Mouse (Mus musculus) kidney, embryonic 14.5 days (tissue): ENCODE results near the gene Cep295nl. TPM values are rescaled to one million over a fixed set of nuclear protein-coding genes. Genes with fewer than 3 reads are reported as not detected.

Source experiments
- ATAC-seq: fragments of 200-750 bp; cut with Nextera tagmentation; 2 replicates; pipeline ENCODE4 v1.8.0; 2017; ENCODE audit warnings: moderate number of reproducible peaks, mild to moderate bottlenecking, moderate TSS enrichment, moderate library complexity; ENCODE audit not compliant: low FRiP score, low TSS enrichment
- H3K27ac ChIP-seq: fragments of 300-500 bp; sonication (generic); 2 replicates; pipeline ENCODE4 v1.5.1; 2014; ENCODE audit warnings: low read depth, mild to moderate bottlenecking, low read length, moderate library complexity, mixed read lengths
- H3K27me3 ChIP-seq: fragments of 300-500 bp; sonication (generic); 2 replicates; pipeline ENCODE4 v1.6.1; 2014; ENCODE audit warnings: mild to moderate bottlenecking, low read length; ENCODE audit not compliant: control insufficient read depth, insufficient read depth
- H3K36me3 ChIP-seq: fragments of 300-500 bp; sonication (generic); 2 replicates; pipeline ENCODE4 v1.6.1; 2014; ENCODE audit warnings: low read length, mixed read lengths; ENCODE audit not compliant: control insufficient read depth, insufficient read depth
- H3K4me1 ChIP-seq: fragments of 300-500 bp; sonication (generic); 2 replicates; pipeline ENCODE4 v1.6.1; 2014; ENCODE audit warnings: low read length, mixed read lengths; ENCODE audit not compliant: control insufficient read depth, insufficient read depth
- H3K4me2 ChIP-seq: fragments of 300-500 bp; sonication (generic); replicated peaks from 2 replicates; pipeline ENCODE4 v1.6.1; 2014; ENCODE audit warnings: low read depth, mild to moderate bottlenecking, low read length
- H3K4me3 ChIP-seq: fragments of 300-500 bp; sonication (generic); 2 replicates; pipeline ENCODE4 v1.5.1; 2014; ENCODE audit warnings: mild to moderate bottlenecking, low read length
- H3K9ac ChIP-seq: fragments of 300-500 bp; sonication (generic); 2 replicates; pipeline ENCODE4 v1.6.1; 2014; ENCODE audit warnings: low read depth, mild to moderate bottlenecking, low read length, moderate library complexity
- H3K9me3 ChIP-seq: fragments of 300-500 bp; sonication (generic); 2 replicates; pipeline ENCODE4 v1.6.1; 2016; ENCODE audit warnings: low read length; ENCODE audit not compliant: control insufficient read depth
- WGBS: fragments of 180-500 bp; shearing (Covaris S2); extraction: QIAGEN DNeasy Blood & Tissue Kit; methylation state at CpG from one replicate; pipeline ENCODE4 v1.1.7; 2014; 5-methylcytosine and 5-hydroxymethylcytosine counted together
- polyA plus RNA-seq: library from polyadenylated mRNA; unstranded; fragments of >200 nt; fragmentation: Nextera tagmentation; extraction: Ambion mirVana; gene quantifications from 2 replicates; pipeline ENCODE4 v1.2.1, GENCODE M21; 2014

Gene Cep295nl
- polyA plus RNA-seq, 1 experiment from 2014 or later: 0.42 TPM

GRCm38 (mm10) chr11:118362971-118363518 is 20.7 kb upstream of the Cep295nl start:
- peak overlapping the region; percentile 25 for H3K4me2 ChIP-seq
- no peaks in the 10 kb centered on the region for H3K9me3 ChIP-seq
- no peaks in the 10 kb centered on the region for H3K36me3 ChIP-seq
- H3K9ac ChIP-seq: peak overlapping the region; percentile 44; the same call in 1 of the 2 replicates
- peak; percentile 91 for ATAC-seq
- WGBS: 1% methylated on average over 8 of the region's 8 CpGs
- H3K27me3 ChIP-seq: no peaks in the 10 kb centered on the region
- H3K4me3 ChIP-seq: no peak overlapping the region
- peak overlapping the region; percentile 89 for H3K27ac ChIP-seq
- peaks cover 37% of the 10 kb centered on the region for H3K4me1 ChIP-seq

- H3K9me3 ChIP-seq: no peaks in the 10 kb centered on the region
- ATAC-seq: no peak
- whole genome bisulfite sequencing: 19% methylated on average over 1 of the region's 1 CpGs
- H3K4me3 ChIP-seq: no peak overlapping the region
- H3K36me3 ChIP-seq: no peaks in the 10 kb centered on the region
- H3K27ac ChIP-seq: peak overlapping the region; percentile 89
- peak overlapping the region; percentile 25; the same call in 1 of the 2 replicates for H3K4me2 ChIP-seq
- peaks cover 37% of the 10 kb centered on the region for H3K4me1 ChIP-seq
- no peaks in the 10 kb centered on the region for H3K27me3 ChIP-seq
- peak overlapping the region; percentile 42; the same call in 1 of the 2 replicates for H3K9ac ChIP-seq
Observed at GRCm38 (mm10) chr11:118362501-118362900, 20.2 kb upstream of the Cep295nl start.

GRCm38 (mm10) chr11:118360907-118361341 is 18.6 kb upstream of the Cep295nl start:
- 45% methylated on average over 10 of the region's 10 CpGs for WGBS
- H3K9me3 ChIP-seq: no peaks in the 10 kb centered on the region
- no peaks in the 10 kb centered on the region for H3K36me3 ChIP-seq
- H3K4me1 ChIP-seq: peaks cover 37% of the 10 kb centered on the region
- no peak overlapping the region for H3K9ac ChIP-seq
- no peak for ATAC-seq
- no peaks in the 10 kb centered on the region for H3K27me3 ChIP-seq
- H3K4me2 ChIP-seq: no peak overlapping the region
- no peak overlapping the region for H3K4me3 ChIP-seq
- no peak overlapping the region for H3K27ac ChIP-seq

GRCm38 (mm10) chr11:118360491-118360890 is 18.2 kb upstream of the Cep295nl start:
- Histone ChIP-seq H3K27me3 (no peaks in the 10 kb centered on the region), H3K4me1 (peaks cover 40% of the 10 kb centered on the region), H3K4me2 (no peak overlapping the region), H3K27ac (no peak overlapping the region), H3K9me3 (no peaks in the 10 kb centered on the region), H3K4me3 (no peak overlapping the region), H3K36me3 (no peaks in the 10 kb centered on the region), H3K9ac (no peak overlapping the region)
- WGBS: 69% methylated on average over 7 of the region's 7 CpGs
- ATAC-seq: no peak

GRCm38 (mm10) chr11:118355640-118356039 is 13.3 kb upstream of the Cep295nl start, which contains the start of gene Timp2:
Gene Timp2, minus strand, starts transcription at chr11:118355740.
- 36% methylated on average over 6 of the region's 6 CpGs for WGBS
- no peaks in the 10 kb centered on the region for H3K9me3 ChIP-seq
- H3K27me3 ChIP-seq: no peaks in the 10 kb centered on the region
- ATAC-seq: no peak; the same call in 1 of the 2 replicates
- H3K4me3 ChIP-seq: peak within 1 kb of the TSS; percentile 82
- H3K4me1 ChIP-seq: peaks cover 28% of the 10 kb centered on the region
- H3K4me2 ChIP-seq: peak within 1 kb of the TSS; percentile 89
- peaks cover 2% of the 10 kb centered on the region; the same call in 1 of the 2 replicates for H3K36me3 ChIP-seq
- peak within 1 kb of the TSS; percentile 90 for H3K27ac ChIP-seq
- peak within 1 kb of the TSS; percentile 94 for H3K9ac ChIP-seq

GRCm38 (mm10) chr11:118355205-118355604 is 12.9 kb upstream of the Cep295nl start:
- peaks cover 25% of the 10 kb centered on the region for H3K4me1 ChIP-seq
- H3K9me3 ChIP-seq: no peaks in the 10 kb centered on the region
- H3K27me3 ChIP-seq: no peaks in the 10 kb centered on the region
- peaks cover 2% of the 10 kb centered on the region; the same call in 1 of the 2 replicates for H3K36me3 ChIP-seq
- peak overlapping the region; percentile 90 for H3K27ac ChIP-seq
- H3K4me3 ChIP-seq: peak overlapping the region; percentile 82
- WGBS: under 1% methylated on average over 38 of the region's 43 CpGs
- peak overlapping the region; percentile 89 for H3K4me2 ChIP-seq
- H3K9ac ChIP-seq: peak overlapping the region; percentile 94
- peak; percentile 93 for ATAC-seq

GRCm38 (mm10) chr11:118354636-118355191 is 12.4 kb upstream of the Cep295nl start:
- peak; percentile 56 for ATAC-seq
- H3K4me1 ChIP-seq: peaks cover 25% of the 10 kb centered on the region
- peak overlapping the region; percentile 89 for H3K4me2 ChIP-seq
- H3K4me3 ChIP-seq: peak overlapping the region; percentile 82
- peak overlapping the region; percentile 94 for H3K9ac ChIP-seq
- peak overlapping the region; percentile 90 for H3K27ac ChIP-seq
- WGBS: under 1% methylated on average over 41 of the region's 47 CpGs
- H3K36me3 ChIP-seq: peaks cover 2% of the 10 kb centered on the region; the same call in 1 of the 2 replicates
- no peaks in the 10 kb centered on the region for H3K27me3 ChIP-seq
- no peaks in the 10 kb centered on the region for H3K9me3 ChIP-seq

- H3K4me1 ChIP-seq: peaks cover 48% of the 10 kb centered on the region
- WGBS: 79% methylated on average over 5 of the region's 5 CpGs
- no peak overlapping the region for H3K4me3 ChIP-seq
- no peaks in the 10 kb centered on the region for H3K9me3 ChIP-seq
- H3K27me3 ChIP-seq: no peaks in the 10 kb centered on the region
- H3K27ac ChIP-seq: peak overlapping the region; percentile 57; the same call in 1 of the 2 replicates
- H3K9ac ChIP-seq: no peak overlapping the region
- no peak overlapping the region for H3K4me2 ChIP-seq
- ATAC-seq: no peak
- peaks cover 2% of the 10 kb centered on the region; the same call in 1 of the 2 replicates for H3K36me3 ChIP-seq
Observed at GRCm38 (mm10) chr11:118349494-118349893, 7.2 kb upstream of the Cep295nl start.

GRCm38 (mm10) chr11:118348877-118349276 is 6.6 kb upstream of the Cep295nl start:
- H3K36me3 ChIP-seq: peaks cover 2% of the 10 kb centered on the region; the same call in 1 of the 2 replicates
- ATAC-seq: peak; percentile 53
- H3K27ac ChIP-seq: peak overlapping the region; percentile 61; the same call in 1 of the 2 replicates
- WGBS: 29% methylated on average over 5 of the region's 5 CpGs
- no peaks in the 10 kb centered on the region for H3K9me3 ChIP-seq
- no peak overlapping the region for H3K4me2 ChIP-seq
- H3K4me3 ChIP-seq: no peak overlapping the region
- H3K27me3 ChIP-seq: no peaks in the 10 kb centered on the region
- peak overlapping the region; percentile 45; the same call in 1 of the 2 replicates for H3K9ac ChIP-seq
- H3K4me1 ChIP-seq: peaks cover 43% of the 10 kb centered on the region
